Mouse (Mus musculus) stomach, embryonic 16.5 days (tissue): ENCODE measurements around the gene Phldb1. TPM values are rescaled to one million over a fixed set of nuclear protein-coding genes. Genes with fewer than 3 reads are reported as not detected.
A peak's percentile ranks its signal among the peaks of the same experiment; 100 is the strongest.
"Not testable (repeated sequence)": the region's sequence is repeated elsewhere in the genome, so short reads cannot be mapped to it uniquely, and the experiment has no call there.

ENCODE experiments used
- ATAC-seq: fragments of 200-750 bp; cut with Nextera tagmentation; 2 replicates; pipeline ENCODE4 v1.8.0; 2017; ENCODE audit warnings: moderate number of reproducible peaks, moderate TSS enrichment; ENCODE audit not compliant: insufficient read depth, low FRiP score
- H3K27ac ChIP-seq: fragments of 300-500 bp; sonication (generic); 2 replicates; pipeline ENCODE4 v1.5.1; 2014; ENCODE audit warnings: low read length
- H3K27me3 ChIP-seq: fragments of 300-500 bp; sonication (generic); 2 replicates; pipeline ENCODE4 v1.6.1; 2014; ENCODE audit warnings: low read length, control low read depth, mixed read lengths; ENCODE audit not compliant: control insufficient read depth, insufficient read depth
- H3K36me3 ChIP-seq: fragments of 300-500 bp; sonication (generic); 2 replicates; pipeline ENCODE4 v1.6.1; 2014; ENCODE audit warnings: low read length; ENCODE audit not compliant: control insufficient read depth, insufficient read depth
- H3K4me1 ChIP-seq: fragments of 300-500 bp; sonication (generic); 2 replicates; pipeline ENCODE4 v1.6.1; 2014; ENCODE audit warnings: low read length, control low read depth, mixed read lengths; ENCODE audit not compliant: control insufficient read depth, insufficient read depth
- H3K4me2 ChIP-seq: fragments of 300-500 bp; sonication (generic); 2 replicates; pipeline ENCODE4 v1.6.1; 2014; ENCODE audit warnings: low read depth, low read length, mixed read lengths
- H3K4me3 ChIP-seq: fragments of 300-500 bp; sonication (generic); replicated peaks from 2 replicates; pipeline ENCODE4 v1.5.1; 2014; ENCODE audit warnings: mild to moderate bottlenecking, low read length
- H3K9ac ChIP-seq: fragments of 300-500 bp; sonication (generic); 2 replicates; pipeline ENCODE4 v1.6.1; 2014; ENCODE audit warnings: low read length
- H3K9me3 ChIP-seq: fragments of 300-500 bp; sonication (generic); replicated peaks from 2 replicates; pipeline ENCODE4 v1.6.1; 2016; ENCODE audit warnings: low read length, control low read depth; ENCODE audit not compliant: control insufficient read depth
- WGBS: fragments of 180-500 bp; shearing (Covaris S2); extraction: QIAGEN DNeasy Blood & Tissue Kit; methylation state at CpG from one replicate; pipeline ENCODE4 v1.1.7; 2014; 5-methylcytosine and 5-hydroxymethylcytosine counted together
- polyA plus RNA-seq: library from polyadenylated mRNA; unstranded; fragments of >200 nt; fragmentation: Nextera tagmentation; extraction: Ambion mirVana; gene quantifications from 2 replicates; pipeline ENCODE4 v1.2.1, GENCODE M21; 2015

The Phldb1 gene
- polyA plus RNA-seq, 1 experiment from 2014 or later, result 24.5 TPM

- H3K27ac ChIP-seq, result no peak overlapping the region
- H3K9me3 ChIP-seq, result no peaks in the 10 kb centered on the region
- 86% methylated on average over 2 of the region's 2 CpGs for WGBS
- no peak overlapping the region for H3K9ac ChIP-seq
- ATAC-seq, result no peak
- H3K4me3 ChIP-seq, result no peak overlapping the region
- H3K4me2 ChIP-seq, result no peak overlapping the region
- no peaks in the 10 kb centered on the region for H3K36me3 ChIP-seq
- H3K27me3 ChIP-seq, result no peaks in the 10 kb centered on the region
- H3K4me1 ChIP-seq, result no peaks in the 10 kb centered on the region
These were observed 90.8 kb downstream of the Phldb1 start for GRCm38 (mm10) chr9:44644186-44644585.

GRCm38 (mm10) chr9:44643103-44643502, 91.9 kb downstream of the Phldb1 start:
- Histone ChIP-seq H3K4me3 (no peak overlapping the region), H3K9me3 (no peaks in the 10 kb centered on the region), H3K27ac (no peak overlapping the region), H3K36me3 (peaks cover 6% of the 10 kb centered on the region; the same call in 1 of the 2 replicates), H3K4me1 (no peaks in the 10 kb centered on the region), H3K9ac (no peak overlapping the region), H3K4me2 (no peak overlapping the region), H3K27me3 (no peaks in the 10 kb centered on the region)
- WGBS, result 91% methylated on average over 7 of the region's 7 CpGs
- ATAC-seq, result no peak

DNA sequence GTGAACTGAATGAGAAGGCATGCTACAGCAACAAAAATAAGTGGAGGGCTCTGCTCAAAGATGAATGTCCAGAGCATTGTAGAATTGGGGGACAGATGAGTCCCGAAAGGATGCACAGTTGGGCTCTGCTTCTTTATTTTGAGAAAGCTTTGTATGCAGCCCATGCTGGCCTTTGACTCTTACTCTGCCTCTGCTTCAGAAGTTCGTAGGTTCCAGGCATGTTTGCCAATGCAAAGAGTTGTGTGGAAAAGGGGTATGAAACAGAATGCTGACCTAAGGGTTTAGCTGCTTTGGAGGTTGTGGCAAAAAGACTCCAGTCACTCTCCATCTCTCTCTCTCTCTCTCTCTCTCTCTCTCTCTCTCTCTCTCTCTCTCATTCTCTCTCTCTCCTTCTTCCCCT, 93.4 kb downstream of the Phldb1 start:
- no peak overlapping the region for H3K27ac ChIP-seq
- H3K9ac ChIP-seq, result no peak overlapping the region
- no peak for ATAC-seq
- H3K9me3 ChIP-seq, result no peaks in the 10 kb centered on the region
- no peaks in the 10 kb centered on the region for H3K27me3 ChIP-seq
- no peaks in the 10 kb centered on the region for H3K4me1 ChIP-seq
- H3K4me2 ChIP-seq, result no peak overlapping the region
- peaks cover 12% of the 10 kb centered on the region for H3K36me3 ChIP-seq
- 90% methylated on average over 2 of the region's 2 CpGs for WGBS
- H3K4me3 ChIP-seq, result no peak overlapping the region

- Histone ChIP-seq H3K4me2 (no peak overlapping the region), H3K9me3 (no peaks in the 10 kb centered on the region), H3K27ac (no peak overlapping the region), H3K9ac (no peak overlapping the region), H3K4me3 (no peak overlapping the region), H3K36me3 (peaks cover 16% of the 10 kb centered on the region), H3K4me1 (no peaks in the 10 kb centered on the region), H3K27me3 (no peaks in the 10 kb centered on the region)
- no peak for ATAC-seq
- WGBS, result 91% methylated on average over 3 of the region's 3 CpGs
These were observed 94.2 kb downstream of the Phldb1 start for GRCm38 (mm10) chr9:44640646-44641357.

GRCm38 (mm10) chr9:44640028-44640427, 95.0 kb downstream of the Phldb1 start:
- 59% methylated on average over 1 of the region's 1 CpGs for WGBS
- H3K9me3 ChIP-seq, ATAC-seq, H3K27me3 ChIP-seq, H3K27ac ChIP-seq, H3K4me3 ChIP-seq, H3K4me1 ChIP-seq, H3K9ac ChIP-seq, H3K4me2 ChIP-seq: not testable (repeated sequence)
- H3K36me3 ChIP-seq, result peaks cover 20% of the 10 kb centered on the region

GRCm38 (mm10) chr9:44638726-44639125, 96.3 kb downstream of the Phldb1 start:
- not testable (repeated sequence) for H3K9ac ChIP-seq, H3K27ac ChIP-seq, H3K4me3 ChIP-seq, ATAC-seq, H3K4me2 ChIP-seq, H3K27me3 ChIP-seq, H3K9me3 ChIP-seq, H3K4me1 ChIP-seq
- peaks cover 29% of the 10 kb centered on the region for H3K36me3 ChIP-seq
- 90% methylated on average over 9 of the region's 9 CpGs for whole genome bisulfite sequencing

DNA sequence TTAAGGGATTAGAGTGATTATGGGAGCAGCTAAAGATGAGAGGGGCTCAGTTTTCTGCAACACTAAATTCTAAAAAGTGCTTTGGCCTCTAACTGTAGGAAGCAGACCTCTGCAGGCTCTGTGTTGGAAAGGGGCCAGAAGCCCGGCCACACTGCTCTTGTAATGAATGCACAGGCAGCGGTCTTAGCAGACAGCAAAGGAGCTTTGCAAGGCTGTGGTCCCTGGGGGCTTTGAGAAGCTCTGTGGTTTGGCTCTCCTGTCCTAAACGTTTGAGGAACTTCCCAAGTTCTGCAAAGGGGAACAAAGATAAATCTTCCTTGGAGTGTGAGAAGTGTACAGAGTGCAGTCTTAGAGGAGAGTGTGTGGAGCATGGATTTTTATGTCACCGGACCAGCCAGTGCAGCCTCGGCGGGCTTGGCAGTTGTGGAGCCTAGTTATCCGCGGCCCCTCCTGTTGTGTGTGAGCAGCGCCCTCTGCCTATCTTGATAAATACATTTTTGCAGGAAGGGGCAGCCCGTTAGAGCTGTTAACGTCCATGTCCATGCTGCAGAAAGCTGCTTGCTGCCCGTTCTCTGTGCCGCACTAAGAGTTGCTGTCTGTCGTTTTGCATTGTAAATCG, 97.3 kb downstream of the Phldb1 start:
- peak; percentile 69; the same call in 1 of the 2 replicates for ATAC-seq
- WGBS, result 72% methylated on average over 15 of the region's 15 CpGs
- Histone ChIP-seq H3K4me1 (no peaks in the 10 kb centered on the region), H3K36me3 (peaks cover 34% of the 10 kb centered on the region), H3K27ac (no peak overlapping the region), H3K9me3 (no peaks in the 10 kb centered on the region), H3K27me3 (no peaks in the 10 kb centered on the region), H3K9ac (no peak overlapping the region), H3K4me3 (no peak overlapping the region), H3K4me2 (no peak overlapping the region)

Other genes starting within 250 kb of the Phldb1 start
- gene Cxcr5, start 173.3 kb downstream of the Phldb1 start, polyA plus RNA-seq, result 0.34 and 0.49 TPM in 2 replicates
- 10.6 and 11.5 TPM in 2 replicates for gene Ddx6, start 130.3 kb downstream of the Phldb1 start, polyA plus RNA-seq
- not detected in 2 replicates for gene Treh, start 62.0 kb downstream of the Phldb1 start, polyA plus RNA-seq
- gene Arcn1, start 32.6 kb upstream of the Phldb1 start, polyA plus RNA-seq, result 212 and 218 TPM in 2 replicates
- gene Ift46, start 32.7 kb upstream of the Phldb1 start, polyA plus RNA-seq, result 76.3 and 77.3 TPM in 2 replicates
- 3.6 and 4.5 TPM in 2 replicates for gene Tmem25, start 64.1 kb upstream of the Phldb1 start, polyA plus RNA-seq
- gene Ttc36, start 67.9 kb upstream of the Phldb1 start, polyA plus RNA-seq, result 8.3 and 8.5 TPM in 2 replicates
- 7.1 and 8.8 TPM in 2 replicates for gene Kmt2a, start 146.1 kb upstream of the Phldb1 start, polyA plus RNA-seq
- 660 and 783 TPM in 2 replicates for gene Atp5l, start 185.5 kb upstream of the Phldb1 start, polyA plus RNA-seq
- gene Ube4a, start 230.4 kb upstream of the Phldb1 start, polyA plus RNA-seq, result 24.8 and 27.5 TPM in 2 replicates
- gene Cd3g, start 245.2 kb upstream of the Phldb1 start, polyA plus RNA-seq, result 0.75 and 0.76 TPM in 2 replicates
- 0.19 TPM in 1 of 2 replicates, not detected in the other for gene Cd3d, start 246.6 kb upstream of the Phldb1 start, polyA plus RNA-seq